Mouse (Mus musculus) brain, adult 2 months (tissue): ENCODE results near the gene Patz1.
A peak's percentile ranks its signal among the peaks of the same experiment; 100 is the strongest.

ENCODE experiments used
- DNase-seq: peaks from one replicate; pipeline ENCODE4 v3.0.0; 2011; ENCODE audit warnings: low read depth, low spot score

Patz1 gene

DNA sequence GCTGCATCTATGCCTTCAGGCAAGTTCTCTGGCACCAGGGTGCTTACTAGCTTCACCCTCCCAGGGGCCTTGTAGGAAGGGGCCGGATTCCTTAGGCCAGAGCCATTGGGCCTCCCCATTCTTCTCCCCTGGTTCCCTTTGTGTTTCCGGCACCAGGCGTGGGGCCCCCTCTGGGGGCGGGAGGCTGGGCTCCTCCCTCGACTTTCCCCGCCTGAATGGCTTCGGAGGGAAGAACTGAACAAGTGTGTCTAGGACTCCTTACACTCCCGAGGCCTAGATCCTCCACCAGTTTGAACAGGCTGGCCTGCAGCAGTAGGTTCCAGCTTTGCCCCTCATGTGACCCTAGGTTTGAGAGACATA lies 3.4 kb downstream of the Patz1 start:
- DNase-seq: peak; percentile 45

GRCm38 (mm10) chr11:3292711-3293249 lies 4.1 kb downstream of the Patz1 start:
- DNase-seq: peak; percentile 44

GRCm38 (mm10) chr11:3293361-3293760 lies 4.7 kb downstream of the Patz1 start:
- peak; percentile 26 for DNase-seq

- DNase-seq: no peak
These were observed 6.0 kb downstream of the Patz1 start for GRCm38 (mm10) chr11:3294641-3295040.

GRCm38 (mm10) chr11:3296056-3296455 lies 7.4 kb downstream of the Patz1 start:
- DNase-seq: no peak

- DNase-seq: no peak
These were observed 9.5 kb downstream of the Patz1 start for GRCm38 (mm10) chr11:3297871-3298812.

DNA sequence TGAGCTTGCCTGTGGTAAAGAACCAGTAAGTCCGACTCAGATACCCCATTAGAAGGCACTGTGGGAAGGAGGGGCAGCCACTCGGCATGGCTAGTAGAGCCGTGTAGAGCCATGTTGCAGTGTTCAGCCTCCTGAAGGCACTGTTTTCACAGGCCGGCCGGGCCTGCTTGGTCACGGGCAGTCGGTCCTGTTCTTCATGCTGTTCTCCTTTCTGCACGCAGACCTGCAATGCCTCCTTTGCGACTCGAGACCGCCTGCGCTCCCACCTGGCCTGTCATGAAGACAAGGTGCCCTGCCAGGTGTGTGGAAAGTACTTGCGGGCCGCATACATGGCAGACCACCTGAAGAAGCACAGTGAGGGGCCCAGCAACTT lies 10.1 kb downstream of the Patz1 start:
- no peak for DNase-seq

- no peak for DNase-seq
These were observed 12.4 kb downstream of the Patz1 start for GRCm38 (mm10) chr11:3301075-3301474.

DNA sequence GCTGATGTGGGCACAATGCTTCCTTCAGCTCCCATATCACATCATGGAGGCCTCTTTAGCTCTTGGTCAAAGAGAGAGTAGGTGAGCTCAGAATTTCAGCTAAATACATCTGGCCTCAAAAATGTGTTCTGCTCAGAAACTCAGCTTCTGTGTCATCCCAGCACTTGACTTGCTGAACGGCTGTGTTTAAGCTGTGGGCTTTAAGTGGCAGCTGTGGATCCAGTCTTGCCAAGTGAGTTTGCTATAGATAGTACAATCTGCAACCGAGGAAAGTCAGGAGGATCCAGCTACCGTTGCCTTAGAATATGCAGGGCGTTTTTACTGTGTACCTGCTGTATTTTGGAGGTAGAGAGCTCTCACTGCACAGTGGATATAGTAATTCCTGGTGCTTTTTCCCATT lies 13.7 kb downstream of the Patz1 start:
- DNase-seq: peak; percentile 88

DNA sequence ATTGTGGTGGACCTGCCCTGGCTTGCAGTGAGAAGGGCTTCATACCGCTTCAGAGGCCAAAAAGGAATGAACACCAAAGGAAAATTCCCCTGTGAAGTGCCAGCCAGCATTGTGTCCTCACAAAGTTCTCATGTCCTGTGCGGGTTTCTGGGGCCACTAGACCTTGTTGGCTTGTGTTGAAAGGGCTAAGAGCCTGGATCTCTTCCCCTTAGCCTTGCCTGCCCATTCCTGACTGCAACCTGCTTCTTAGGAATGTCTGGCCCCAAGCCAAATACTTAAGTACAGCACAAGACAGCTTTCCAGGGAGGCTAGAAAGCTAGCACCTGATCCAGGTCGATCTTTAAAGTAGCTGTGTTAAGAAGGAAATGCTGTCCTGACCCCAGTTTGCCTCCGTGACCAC lies 14.1 kb downstream of the Patz1 start:
- DNase-seq: peak; percentile 44

- peak; percentile 33 for DNase-seq
These were observed 17.1 kb downstream of the Patz1 start for GRCm38 (mm10) chr11:3305821-3306220.

DNA sequence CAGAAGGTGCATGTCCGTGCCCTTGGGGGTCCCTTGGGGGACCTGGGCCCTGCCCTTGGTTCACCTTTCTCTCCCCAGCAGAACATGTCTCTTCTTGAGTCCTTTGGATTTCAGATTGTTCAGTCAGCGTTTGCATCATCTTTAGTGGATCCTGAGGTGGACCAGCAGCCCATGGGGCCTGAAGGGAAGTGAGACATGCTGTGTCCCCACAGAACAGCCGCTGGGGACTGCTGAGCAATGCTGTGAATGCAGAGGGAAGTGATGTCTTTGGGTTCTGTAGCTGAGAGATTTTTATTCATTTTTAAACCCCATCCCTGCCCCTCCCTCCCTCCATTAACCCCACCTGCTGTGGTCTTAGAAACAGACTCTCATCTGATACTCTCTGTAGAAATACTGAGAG lies 19.2 kb downstream of the Patz1 start:
- no peak for DNase-seq

GRCm38 (mm10) chr11:3309884-3310283 lies 21.2 kb downstream of the Patz1 start:
- DNase-seq: no peak

GRCm38 (mm10) chr11:3310789-3311585 lies 22.3 kb downstream of the Patz1 start:
- DNase-seq: no peak

DNA sequence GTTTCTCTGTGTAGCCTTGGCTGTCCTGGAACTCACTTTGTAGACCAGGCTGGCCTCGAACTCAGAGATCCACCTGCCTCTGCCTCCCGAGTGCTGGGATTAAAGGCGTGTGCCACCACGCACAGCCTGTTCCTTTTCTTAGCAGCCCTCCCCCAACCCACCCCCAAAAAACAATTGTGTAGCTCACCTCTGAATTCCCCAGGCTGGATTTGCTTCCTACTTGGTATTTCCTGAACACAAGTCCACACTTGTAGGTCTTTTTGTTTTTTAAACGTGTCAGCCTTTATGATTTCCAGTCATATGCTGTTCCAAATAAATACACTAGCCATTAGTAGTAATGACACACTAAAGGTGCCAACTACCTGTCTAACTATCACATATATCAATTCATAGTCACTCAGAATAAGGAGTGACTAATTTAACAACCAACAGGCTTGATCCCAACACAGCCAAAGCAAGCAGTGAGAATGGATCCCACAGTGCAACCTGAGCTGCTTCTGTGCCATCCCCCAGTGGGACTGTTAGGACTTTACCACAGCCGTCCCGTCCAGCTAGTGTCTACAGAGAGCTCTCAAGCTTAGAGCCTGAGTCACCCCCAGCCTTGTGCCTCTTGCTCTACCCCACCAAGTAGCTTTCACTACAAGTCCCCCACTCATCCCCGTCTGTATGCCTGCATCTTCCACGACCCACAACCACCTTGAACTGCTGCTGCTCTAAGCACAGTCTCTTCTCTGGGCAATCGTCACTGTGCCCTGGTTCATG lies 23.1 kb downstream of the Patz1 start:
- no peak for DNase-seq

DNA sequence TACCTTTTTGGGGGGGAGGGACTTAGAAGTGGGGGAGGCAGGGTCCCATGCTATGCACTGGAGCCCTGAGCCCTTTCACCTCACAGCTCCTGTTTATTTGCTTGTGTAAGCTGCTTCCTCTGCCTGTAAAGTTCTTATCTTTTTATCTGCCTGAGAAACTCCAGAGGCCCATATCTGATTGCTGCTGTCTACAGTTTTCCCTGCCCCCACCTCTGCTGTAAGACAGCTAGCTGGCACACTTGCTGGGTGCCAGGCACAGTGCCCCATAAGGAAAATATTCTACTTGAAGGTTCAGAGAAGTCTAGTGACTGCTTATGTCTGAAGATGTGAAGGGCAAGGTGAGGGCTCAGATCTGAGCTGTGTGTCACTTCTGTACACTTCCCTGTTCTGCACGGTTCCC lies 24.6 kb downstream of the Patz1 start:
- no peak for DNase-seq

GRCm38 (mm10) chr11:3314148-3314547 lies 25.5 kb downstream of the Patz1 start:
- DNase-seq: peak; percentile 87

- no peak for DNase-seq
These were observed 29.6 kb downstream of the Patz1 start for GRCm38 (mm10) chr11:3318286-3318685.

DNA sequence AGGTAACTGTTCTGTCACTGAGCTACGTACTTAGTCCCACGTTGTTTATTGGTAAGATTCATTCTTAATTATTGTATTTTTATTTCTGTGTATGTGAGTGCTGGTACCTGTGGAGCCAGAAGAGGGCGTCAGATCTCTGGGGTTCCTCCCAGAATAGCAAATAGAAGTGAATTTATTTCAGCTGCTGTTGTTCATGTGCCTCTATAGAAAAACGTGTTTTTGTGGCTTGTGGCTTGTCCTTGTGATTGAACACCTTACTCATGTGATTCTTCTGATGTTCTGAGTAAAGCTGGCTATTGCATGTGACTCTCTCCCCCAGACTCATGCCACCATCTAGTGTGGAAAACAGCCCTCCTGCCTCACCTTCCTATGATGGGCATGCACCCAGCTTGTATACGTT lies 39.6 kb downstream of the Patz1 start:
- no peak for DNase-seq

DNA sequence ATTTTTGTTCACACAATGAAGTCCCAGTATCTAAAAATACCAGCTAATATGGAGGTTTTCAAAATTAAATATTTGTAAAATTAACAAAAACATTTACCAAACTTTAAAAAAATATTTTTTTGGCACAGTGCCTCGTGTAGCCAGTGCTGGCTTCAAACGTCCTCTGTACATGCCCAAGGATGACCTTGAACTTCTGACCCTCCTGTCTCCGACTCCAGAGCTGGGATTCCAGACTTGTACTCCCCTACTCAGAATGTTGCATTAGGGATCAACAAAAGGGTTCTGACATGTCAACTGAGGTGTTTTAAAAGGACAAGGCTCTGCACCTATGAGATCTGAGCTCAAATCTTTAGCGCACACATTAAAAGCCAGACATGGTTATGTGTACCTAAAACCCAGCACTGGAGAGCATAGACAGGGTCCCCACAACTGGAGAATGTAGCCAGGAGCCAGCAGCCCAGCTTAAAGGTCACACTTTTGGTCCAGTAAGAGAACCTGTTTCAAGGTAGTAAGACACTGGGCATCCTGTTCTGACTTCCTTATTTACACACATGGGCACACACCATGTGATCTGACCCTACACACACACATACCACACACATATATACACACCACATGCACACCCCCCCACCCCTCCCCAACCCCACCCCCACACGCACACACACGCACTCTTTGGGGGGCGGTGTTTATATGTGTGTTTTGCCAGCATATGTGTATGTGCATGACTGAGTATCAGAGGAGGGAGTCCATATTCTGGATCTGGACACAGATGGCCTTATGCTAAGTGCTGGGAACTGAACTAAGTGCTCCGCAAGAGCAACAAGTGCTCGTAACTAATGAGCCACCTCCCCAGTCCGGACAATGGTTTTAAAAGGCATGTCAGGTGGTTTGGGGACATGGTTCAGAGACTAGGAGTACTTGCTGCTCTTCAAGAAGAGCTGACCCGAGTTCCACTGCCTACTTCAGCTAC lies 40.4 kb downstream of the Patz1 start:
- no peak for DNase-seq
